Mouse (Mus musculus) cortical plate, adult 2 months (tissue): ENCODE results near the gene Optc. TPM values are rescaled to one million over a fixed set of nuclear protein-coding genes. Genes with fewer than 3 reads are reported as not detected.

ENCODE experiments used
- H3K27ac ChIP-seq: fragments of 200-500 bp; 2 replicates; pipeline ENCODE4 v1.5.1; 2012; ENCODE audit warnings: low read length, control low read depth, inconsistent platforms; ENCODE audit not compliant: insufficient read depth
- H3K4me1 ChIP-seq: fragments of 200-500 bp; 2 replicates; pipeline ENCODE4 v1.6.1; 2011; ENCODE audit warnings: low read length; ENCODE audit not compliant: control insufficient read depth, insufficient read depth
- H3K4me3 ChIP-seq: fragments of 200-500 bp; 2 replicates; pipeline ENCODE4 v1.5.1; 2011; ENCODE audit warnings: mild to moderate bottlenecking, low read length, control low read depth; ENCODE audit not compliant: insufficient read depth
- CTCF ChIP-seq: fragments of 200-500 bp; IDR thresholded peaks from 2 replicates; pipeline ENCODE4 v1.5.1; 2011; ENCODE audit warnings: mild to moderate bottlenecking, control low read depth, low read length; ENCODE audit not compliant: insufficient read depth; ENCODE audit errors: extremely low read depth
- POLR2A ChIP-seq: fragments of 200-500 bp; IDR thresholded peaks from 2 replicates; pipeline ENCODE4 v1.6.1; 2011; ENCODE audit warnings: mild to moderate bottlenecking, low read length, control low read depth; ENCODE audit not compliant: insufficient read depth; ENCODE audit errors: extremely low read depth
- polyA plus RNA-seq: library from polyadenylated mRNA; depleted of rRNA; stranded (reverse); fragments of >200 nt; gene quantifications from 2 replicates; pipeline ENCODE4 v1.2.3, GENCODE M21; 2012

Optc gene
- polyA plus RNA-seq, 1 experiment = 1.1 TPM

DNA sequence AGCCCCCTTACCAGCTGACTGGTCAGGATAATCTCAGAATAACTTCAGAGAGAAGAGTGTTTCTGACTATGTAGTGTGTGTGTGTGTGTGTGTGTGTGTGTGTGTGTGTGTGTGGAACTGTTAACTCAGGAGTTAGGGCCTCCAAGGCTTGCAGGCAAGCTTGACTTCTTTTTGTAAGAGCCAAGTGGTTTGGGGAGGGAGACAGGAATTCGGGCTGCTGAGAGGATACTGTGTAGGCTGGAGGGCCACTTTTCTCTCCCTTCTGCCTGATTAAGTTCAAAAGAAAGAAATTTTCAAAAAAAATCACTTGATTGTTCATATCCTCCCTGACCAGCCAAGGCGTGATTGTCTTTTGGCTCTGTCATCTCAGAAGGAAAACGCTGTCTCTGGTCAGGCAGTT lies 12.6 kb upstream of the Optc start:
- H3K27ac ChIP-seq = no peak overlapping the region
- H3K4me1 ChIP-seq = 0 out of 2 replicates have a peak, but pooled peaks cover 4% of the 10 kb centered on the region
- TF ChIP-seq CTCF (no peak), POLR2A (no peak)
- H3K4me3 ChIP-seq = no peak overlapping the region

DNA sequence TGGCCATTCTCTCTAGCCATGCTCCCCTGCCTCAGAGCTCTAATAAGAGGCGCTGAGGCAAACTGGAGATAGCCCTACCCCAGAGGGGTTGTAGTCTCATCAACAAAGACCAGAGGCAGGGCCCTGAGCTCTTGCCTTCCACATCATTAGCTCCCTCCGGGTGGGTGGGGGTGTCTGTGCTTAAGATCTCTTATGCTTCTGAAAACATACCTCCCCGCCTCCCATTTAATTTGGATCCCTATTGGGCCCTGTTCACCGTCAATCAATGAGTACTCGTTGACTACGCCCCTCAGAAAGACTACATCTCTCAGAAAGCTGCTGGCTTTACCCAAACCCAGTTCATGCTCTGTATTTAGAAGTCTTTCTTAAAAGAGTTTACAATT lies 10.3 kb upstream of the Optc start:
- peaks cover 4% of the 10 kb centered on the region; the same call in 1 of the 2 replicates for H3K4me1 ChIP-seq
- no peak overlapping the region for H3K27ac ChIP-seq
- TF ChIP-seq POLR2A (no peak), CTCF (no peak)
- H3K4me3 ChIP-seq = no peak overlapping the region

DNA sequence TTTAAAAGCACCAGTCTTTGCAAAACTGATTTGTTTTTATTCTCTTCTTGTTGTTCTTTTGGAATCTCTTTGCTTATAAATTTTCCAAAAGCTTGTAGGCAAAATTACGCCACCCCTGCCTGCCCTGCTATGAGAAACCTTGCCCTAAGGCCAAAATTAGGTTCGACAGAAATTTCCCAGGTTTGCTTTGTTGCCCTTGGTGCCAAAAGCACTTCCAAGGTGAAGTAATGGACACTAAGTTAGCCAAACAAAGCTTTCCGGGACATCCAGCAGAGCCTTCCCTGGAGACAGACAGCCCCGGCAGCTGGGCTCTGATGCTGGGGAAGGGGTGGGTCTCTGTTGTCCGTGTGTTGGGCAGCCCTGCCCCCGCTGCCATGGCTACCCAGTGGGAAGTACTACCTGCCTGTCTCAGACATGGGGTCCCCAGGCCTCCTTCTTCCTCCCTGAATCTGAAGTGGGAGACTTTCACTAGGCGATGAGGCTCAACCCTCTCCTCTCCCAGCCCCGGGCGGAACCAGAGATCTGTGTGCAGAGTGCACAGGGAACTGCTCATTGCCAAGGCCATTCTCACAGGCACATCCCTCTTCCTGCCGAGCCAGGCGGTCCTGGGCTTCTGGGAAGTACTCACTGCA lies 9.8 kb upstream of the Optc start:
- Histone ChIP-seq H3K4me3 (no peak overlapping the region), H3K4me1 (peaks cover 4% of the 10 kb centered on the region; the same call in 1 of the 2 replicates), H3K27ac (no peak overlapping the region)
- TF ChIP-seq POLR2A (no peak), CTCF (no peak)

DNA sequence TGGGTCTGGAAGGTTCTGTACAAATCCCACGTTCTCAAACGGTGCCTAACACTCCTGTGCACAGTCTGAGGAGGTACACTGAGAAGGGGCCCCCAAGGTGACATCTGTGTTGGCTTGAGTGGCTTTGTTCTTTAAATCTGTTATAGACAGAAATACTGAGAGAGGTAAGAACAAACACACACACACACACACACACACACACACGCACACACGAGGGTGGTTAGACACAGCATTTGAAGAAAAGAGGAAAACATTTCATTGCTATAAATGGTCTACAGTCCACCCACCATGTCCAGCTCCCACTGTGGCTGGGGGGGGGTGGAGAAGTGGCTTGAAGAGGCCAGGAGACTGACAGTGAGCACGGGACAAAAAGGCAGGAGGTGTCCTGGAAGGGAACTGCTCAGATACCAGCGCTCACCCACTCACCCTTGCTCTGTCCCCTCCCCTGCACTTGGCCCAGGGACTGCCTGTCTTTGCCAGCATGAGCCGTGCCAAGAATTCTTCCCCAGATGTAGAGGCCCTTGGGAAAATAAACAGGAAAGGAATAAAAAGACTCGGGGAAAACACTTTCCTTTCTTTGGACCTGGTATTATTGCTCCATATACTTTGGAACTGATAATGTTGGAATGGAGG lies 8.0 kb upstream of the Optc start:
- Histone ChIP-seq H3K4me1 (peaks cover 4% of the 10 kb centered on the region; the same call in 1 of the 2 replicates), H3K27ac (no peak overlapping the region), H3K4me3 (no peak overlapping the region)
- TF ChIP-seq CTCF (no peak), POLR2A (no peak)

DNA sequence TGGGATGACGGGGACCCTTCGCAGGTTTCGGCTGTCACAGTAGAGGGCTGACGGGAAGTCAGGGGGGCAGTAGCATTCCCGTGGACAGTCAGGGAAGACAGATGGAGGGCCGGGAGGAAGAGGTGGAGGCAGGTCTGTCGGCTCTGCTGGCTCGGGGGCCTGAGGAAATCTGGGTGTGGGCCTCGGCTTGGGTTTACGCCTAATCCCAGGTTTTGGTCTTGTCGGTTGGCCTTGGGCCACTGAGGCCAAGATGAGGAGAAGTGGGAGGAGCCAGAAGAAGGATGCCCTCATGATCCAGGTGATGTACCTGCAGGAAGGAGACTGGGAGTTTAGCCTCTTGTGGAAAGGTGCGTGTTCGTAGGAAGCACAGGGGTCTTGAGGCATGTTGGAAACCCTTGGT lies 7.3 kb upstream of the Optc start:
- TF ChIP-seq CTCF (no peak), POLR2A (no peak)
- Histone ChIP-seq H3K4me3 (no peak overlapping the region), H3K4me1 (peaks cover 5% of the 10 kb centered on the region; the same call in 1 of the 2 replicates), H3K27ac (no peak overlapping the region)

DNA sequence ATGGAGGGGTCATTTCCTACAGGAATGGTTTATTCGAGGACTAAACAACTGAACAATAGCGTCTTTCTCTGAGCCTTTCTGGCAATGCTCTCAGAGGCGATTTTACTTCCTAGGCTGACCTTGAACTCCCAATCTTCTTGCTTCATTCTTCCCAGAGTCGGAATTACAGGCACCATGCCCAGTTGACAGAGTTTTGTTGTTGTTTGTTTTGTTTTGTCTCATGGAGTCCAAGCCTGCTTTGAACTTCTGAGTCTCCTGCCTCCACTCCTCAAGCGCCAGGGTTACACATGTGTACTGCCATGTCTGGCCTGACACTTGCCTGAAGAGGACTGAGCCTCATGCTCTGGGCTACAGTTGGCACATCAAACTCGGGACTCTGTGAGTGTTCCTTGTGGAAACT lies 5.2 kb upstream of the Optc start:
- no peak overlapping the region for H3K4me3 ChIP-seq
- TF ChIP-seq CTCF = no peak
- TF ChIP-seq POLR2A = no peak
- peaks cover 5% of the 10 kb centered on the region; the same call in 1 of the 2 replicates for H3K4me1 ChIP-seq
- no peak overlapping the region for H3K27ac ChIP-seq

DNA sequence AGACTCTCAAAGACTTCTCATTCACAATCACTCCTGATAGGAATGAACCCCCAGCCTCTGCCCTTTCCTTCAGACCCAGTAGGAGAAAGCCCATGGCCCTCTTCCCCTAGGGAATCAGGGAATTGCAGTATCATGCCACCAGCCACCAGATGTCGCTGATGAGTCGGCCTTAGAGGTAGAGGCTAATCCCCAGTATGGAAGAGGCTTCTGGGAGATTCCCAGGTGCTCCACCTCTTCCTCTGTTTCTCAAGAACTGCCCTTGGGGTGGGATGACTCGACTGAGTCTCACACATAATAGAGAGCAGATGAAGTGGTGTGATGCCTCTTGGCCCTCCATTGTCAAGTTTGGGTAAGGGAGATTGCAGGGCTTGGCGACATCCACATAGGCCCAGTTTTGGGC lies 3.7 kb upstream of the Optc start:
- Histone ChIP-seq H3K27ac (no peak overlapping the region), H3K4me1 (peaks cover 7% of the 10 kb centered on the region; the same call in 1 of the 2 replicates), H3K4me3 (no peak overlapping the region)
- peak; percentile 98 for TF ChIP-seq CTCF
- no peak for TF ChIP-seq POLR2A

DNA sequence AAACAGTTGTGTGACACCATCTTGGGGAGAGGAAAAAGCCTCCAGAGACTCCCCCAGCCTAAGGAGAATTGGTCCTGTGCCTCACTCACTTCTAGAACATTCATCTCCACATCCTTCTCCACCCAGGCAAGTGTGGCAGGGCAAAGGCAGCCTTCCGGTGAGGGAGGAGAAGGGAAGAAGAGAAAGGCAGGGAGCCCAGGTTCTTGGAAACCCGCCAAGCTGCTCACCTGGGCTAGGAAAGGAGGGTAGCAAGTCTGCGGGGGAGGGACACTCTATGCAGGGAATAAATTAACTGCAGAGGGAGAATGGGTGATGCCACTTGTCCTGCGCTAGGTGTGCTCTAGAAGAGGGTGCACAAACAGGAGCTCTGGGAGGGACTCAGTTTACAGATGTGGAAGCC lies 3.2 kb upstream of the Optc start:
- Histone ChIP-seq H3K4me1 (peaks cover 8% of the 10 kb centered on the region; the same call in 1 of the 2 replicates), H3K27ac (no peak overlapping the region), H3K4me3 (no peak overlapping the region)
- TF ChIP-seq CTCF (no peak), POLR2A (no peak)

DNA sequence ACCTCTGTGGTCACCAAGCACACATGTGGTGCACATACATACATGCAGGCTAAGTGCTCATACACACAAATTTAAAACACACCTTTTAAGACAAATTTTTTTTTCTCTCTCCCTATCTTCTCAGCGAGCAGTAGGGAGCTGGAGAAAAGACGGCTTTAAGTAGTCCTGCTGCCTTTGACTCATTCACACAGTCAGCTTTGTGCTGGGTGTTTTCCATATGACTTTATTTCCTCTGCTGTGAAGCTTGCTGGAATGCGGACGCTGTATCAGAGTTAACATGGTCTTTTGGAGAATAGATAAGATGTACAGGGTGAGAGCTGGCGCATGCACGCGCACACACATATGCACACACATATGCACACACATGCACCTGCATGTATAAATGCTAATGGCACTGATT lies 2.3 kb upstream of the Optc start:
- Histone ChIP-seq H3K4me3 (no peak overlapping the region), H3K4me1 (peaks cover 6% of the 10 kb centered on the region; the same call in 1 of the 2 replicates), H3K27ac (no peak overlapping the region)
- TF ChIP-seq CTCF (no peak), POLR2A (no peak)

DNA sequence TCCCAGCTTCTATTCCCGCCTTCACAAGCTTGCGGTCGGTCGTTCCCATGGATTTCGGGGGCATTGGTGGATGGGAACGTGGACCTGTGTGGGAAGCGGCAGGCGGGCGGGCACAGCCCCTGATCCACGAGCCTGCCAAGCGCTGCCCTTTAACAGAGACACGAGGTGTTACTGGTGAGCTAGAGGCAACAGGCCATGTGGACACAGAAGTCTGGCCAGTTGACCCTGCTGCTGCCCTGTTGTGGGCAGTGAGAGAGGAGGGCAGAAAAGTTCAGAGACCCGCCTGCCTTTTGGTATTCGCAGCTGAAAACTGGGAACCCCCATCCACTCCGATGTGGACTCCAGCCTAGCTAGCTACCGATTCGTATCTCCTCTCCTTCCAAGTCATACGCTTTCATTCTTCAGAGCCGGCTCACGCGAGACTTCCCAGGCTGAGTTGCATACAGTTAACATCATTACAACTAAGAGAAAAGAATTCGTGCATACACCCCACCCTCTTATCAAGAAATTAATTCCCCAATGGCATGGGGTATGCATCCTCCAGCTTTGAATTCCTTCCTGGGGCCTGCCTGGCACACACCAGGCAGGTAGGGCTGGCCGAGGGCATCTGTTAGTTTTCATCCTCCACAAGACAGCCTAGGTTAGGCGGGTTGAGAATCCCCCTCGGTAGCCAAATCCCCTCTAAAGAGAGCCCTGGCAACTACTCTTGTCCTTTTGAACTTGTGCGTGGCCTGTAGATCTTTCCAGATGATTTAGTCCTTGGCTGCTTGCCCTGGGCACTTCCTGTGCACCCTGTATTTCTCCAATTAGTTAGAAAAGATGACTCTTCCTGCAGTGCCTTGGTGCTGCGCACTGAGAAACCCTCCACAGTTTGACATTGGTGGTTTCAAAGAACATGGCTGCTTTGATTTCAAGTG lies 1.1 kb upstream of the Optc start:
- Histone ChIP-seq H3K4me1 (peaks cover 6% of the 10 kb centered on the region; the same call in 1 of the 2 replicates), H3K4me3 (peak overlapping the region; percentile 21), H3K27ac (0 out of 2 replicates have a peak overlapping the region, but pooled peaks have one; percentile 30)
- 0 out of 2 replicates have a peak, but pooled peaks have one; percentile 39 for TF ChIP-seq POLR2A
- no peak for TF ChIP-seq CTCF
